Mouse (Mus musculus) frontal cortex, adult (tissue): ENCODE data around the gene Ism2.
"Not testable (repeated sequence)": the region's sequence is repeated elsewhere in the genome, so short reads cannot be mapped to it uniquely, and the experiment has no call there.

Source experiments
- ATAC-seq: cut with Nextera tagmentation; 2 replicates; pipeline ENCODE4 v1.9.2; 2017; ENCODE audit warnings: mild to moderate bottlenecking, moderate library complexity, mixed read lengths; ENCODE audit not compliant: low TSS enrichment

The Ism2 gene

DNA sequence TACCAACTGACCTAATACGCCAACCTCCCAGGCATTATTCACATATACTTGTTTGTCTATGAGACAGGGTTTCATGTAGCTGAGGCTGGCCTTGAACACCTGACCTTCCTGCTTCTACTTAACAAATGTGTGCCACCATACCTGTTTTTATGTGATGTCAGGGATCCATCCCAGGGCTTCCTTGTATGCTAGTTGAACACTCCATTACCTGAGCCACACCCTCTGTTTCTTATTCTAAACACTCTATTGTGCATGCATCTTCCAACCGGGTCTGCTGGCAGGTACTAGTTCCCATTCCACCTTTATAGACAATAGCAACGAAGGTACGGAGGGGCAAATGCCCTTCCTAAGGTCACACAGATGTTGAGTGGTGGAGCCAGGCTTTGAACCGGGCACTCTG is 10.4 kb downstream of the Ism2 start:
- no peak for ATAC-seq

DNA sequence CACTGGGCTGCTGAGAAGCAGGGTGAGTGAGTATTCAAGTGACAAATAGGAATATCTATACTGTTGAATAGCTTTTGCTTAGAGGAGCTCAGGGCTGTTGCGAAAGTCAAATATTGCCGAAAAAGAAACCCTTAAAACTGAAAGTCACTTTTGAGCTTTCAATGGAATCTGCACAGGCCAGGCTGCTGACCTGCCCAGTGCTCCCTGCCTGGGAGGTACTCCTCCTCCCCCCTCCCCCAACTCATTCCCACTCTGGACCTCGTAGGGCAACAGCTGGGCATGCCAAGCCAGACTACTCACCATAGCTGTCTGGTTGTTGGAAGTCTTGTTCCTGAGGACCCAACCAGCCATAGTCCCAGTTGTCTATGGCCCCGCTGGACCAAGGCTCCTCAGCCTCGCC is 14.8 kb downstream of the Ism2 start:
- no peak for ATAC-seq

DNA sequence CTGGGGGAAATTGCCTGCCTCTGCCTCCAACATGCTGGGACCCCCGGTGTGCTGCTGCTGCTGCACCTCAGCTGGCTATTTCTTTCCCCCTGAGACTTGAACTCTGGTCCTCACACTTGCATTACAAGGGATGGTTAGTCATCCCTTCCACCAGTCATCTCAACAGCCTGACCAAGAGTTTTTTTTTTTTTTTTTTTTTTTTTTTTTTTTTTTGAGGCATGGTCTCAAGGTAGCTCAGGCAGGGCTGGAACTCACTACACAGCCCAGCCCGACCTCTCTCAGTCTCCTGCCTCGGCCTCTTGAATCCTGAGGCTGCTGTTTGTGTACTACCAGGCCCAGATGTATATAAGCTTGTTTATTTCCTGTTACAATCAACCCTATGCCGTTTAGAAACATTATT is 15.2 kb downstream of the Ism2 start:
- no peak for ATAC-seq

DNA sequence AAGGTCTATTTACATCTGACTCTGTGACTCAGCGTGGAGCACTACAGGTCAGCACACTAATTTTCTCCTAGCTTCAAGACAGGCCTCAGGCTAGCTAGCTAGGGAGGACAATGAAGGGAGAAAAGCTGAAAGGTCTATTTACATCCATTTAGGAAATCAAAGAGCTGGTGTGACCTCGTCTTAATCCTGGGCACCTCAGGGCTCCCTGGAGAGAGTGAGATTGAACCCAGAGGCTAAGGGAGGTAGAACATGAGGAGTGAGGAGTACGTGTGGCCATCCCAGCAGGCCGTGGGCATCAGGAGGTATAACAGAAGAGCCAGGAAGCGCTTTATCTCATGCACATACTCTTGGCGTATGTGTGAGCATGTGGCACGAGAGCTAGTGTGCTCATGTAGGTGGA is 15.8 kb downstream of the Ism2 start:
- ATAC-seq = no peak

DNA sequence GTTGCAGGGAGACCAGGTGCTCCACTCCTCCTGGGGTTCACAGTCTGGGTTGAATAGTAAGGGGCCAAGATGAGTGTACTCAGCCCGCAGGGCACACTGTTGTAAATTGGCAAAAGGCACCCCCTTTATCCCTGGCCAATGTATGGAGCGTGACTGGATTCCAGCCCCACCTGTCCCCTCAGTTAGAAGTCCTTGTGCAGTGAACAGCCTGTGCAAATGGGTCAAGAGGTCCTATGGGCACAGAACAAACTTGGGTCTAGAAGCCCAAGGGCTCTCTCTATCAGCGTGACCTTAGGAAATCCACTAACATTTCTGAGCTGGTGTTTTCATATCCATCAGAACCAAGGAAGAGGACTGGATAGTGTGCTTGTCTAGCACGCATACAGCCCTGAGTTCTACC is 16.8 kb downstream of the Ism2 start:
- ATAC-seq = no peak

DNA sequence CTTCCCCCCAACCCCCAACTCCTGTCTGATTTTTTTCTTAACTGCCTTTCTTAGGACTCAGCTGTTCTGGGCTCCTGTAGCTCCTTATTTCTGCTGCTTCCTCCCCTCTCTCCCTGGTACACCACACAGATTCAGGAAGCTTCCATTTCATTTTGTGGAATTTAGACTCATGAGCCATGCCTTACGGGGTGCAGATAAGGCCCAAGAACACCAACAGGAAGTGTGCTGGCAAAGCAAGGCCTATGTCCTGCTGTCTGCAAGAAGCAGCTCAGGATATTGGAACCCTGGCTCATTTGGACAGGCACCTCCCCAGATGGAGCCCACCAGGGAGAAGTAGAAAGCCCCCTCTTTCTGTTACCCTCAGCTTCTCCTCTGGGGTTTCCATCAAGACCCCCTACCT is 17.7 kb downstream of the Ism2 start:
- ATAC-seq = no peak

DNA sequence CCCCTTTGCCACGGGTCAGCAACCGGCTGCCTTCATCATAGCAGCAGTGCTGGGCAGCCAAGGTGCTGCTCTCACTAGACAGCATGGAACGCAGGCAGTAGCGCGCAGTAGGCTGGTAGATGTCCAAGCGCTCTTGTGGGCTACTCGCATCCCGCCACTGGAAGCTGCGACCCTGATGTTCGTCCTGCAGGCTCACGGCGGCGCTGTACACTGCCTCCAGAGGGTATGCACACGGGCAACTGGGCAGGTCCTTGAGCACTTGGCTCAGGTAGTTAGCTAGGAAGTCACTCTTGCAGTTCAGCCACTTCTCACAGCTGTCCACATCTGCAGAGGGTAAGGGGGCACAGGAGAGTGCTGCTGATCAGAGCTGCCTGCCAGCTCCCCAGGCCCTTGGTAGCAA is 19.6 kb downstream of the Ism2 start:
- ATAC-seq = no peak

DNA sequence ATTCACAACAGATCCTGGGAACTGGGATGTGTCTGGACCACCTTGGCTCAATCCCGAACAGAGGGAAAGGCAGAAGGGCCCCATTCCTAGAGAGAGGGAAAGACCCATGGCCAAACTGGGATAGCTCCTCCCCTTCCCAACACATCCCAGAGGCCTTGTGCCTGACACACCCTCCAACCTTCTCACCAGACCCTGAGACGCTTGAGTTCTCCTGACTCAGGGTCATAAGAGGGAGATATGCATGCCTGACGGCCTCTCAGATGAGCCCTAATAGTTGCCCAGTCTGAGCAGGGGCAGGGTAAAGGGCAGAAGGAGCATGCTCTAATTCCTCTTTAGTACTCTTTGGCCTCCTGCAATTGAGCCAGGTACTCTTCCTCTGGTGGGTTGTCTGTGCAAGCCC is 20.2 kb downstream of the Ism2 start:
- no peak for ATAC-seq

DNA sequence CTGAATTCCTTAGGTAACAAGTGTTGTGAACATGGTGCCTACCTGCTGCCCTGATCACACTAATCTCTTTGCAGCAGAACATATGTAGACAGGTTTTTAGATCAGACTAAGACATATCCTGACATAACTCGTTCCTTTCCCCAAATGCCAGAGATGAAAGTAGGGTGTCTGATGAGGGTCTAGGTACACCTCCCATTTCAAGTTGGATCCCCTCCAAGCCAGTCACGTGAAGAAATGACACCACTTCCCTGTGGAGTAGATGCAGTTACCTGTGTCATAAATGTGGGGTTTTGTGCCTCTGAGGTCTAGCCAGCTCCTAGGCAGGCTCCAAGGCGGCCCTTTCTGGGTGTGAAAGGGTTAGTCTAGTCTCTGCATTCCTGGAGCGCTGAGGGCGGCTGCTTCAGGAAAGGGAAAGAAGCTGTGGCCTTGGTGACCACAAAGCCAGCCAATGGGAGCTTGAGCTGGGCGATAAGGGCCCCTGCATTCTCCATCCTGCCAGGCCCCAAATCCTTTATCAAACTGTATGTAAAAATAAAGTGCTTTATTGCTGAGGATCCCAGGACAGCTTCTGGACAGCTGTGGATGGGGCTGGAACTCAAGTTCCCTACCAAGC is 21.3 kb downstream of the Ism2 start:
- ATAC-seq = no peak

DNA sequence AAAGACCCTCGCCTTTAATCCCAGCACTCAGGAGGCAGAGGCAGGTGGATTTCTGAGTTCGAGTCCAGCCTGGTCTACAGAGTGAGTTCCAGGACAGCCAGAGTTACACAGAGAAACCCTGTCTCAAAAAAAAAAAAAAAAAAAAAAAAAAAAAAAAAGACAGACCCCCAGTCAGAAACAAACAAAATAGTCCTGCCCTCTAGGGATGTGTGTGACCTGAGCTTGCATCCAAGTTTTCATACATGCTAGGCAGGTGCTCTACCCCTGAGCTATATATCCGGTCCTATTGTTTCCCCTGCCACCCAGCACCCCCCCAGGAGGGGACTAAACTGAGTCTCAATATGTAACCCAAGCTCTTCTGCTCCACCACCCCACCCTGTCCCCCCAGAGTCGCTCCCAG is 22.3 kb downstream of the Ism2 start:
- ATAC-seq = not testable (repeated sequence)

DNA sequence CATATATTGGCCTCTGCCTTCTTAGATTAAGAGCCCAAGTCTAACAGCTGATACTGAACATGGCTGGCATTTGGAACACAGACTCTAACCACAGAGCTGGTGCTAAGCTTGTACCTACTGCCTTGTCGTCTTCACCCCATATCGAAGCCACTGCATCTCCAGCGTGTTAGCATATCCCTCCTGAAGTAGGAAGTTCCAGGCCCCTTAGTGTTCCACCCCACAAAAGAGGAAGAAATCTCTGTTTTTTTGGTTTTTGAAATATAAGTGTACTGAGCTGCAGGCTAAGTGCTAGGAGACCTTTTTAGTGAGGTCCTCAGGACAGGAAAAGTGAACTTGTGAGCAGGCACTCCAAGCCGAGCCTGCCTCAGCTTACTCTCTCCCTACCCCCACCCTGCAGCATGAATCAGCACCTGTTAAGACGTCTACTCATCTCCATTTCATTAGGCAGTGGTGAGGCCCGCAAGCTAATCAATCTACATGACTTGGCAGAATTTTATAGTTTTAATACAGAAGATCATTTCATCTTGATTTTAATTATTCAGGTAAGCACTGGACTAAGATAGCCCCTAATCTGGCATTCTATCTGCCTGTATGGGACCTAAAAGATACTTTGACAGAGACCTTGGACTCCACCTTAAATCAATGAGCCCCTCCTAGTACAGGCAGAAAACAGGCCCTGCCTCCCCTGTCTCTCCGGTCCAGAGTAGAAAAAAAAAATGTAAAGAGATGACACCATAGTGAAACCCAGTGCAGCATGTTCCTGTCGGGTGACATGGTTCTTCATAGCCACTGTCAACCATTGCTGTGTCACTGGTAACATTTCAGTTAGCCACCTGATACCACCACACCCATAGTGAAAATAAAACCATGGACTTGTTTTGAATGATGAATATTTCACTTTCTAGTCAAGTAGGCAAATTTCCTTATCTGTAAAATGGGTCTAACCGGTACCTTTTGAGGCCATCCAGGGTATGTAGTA is 24.4 kb downstream of the Ism2 start:
- ATAC-seq = no peak

DNA sequence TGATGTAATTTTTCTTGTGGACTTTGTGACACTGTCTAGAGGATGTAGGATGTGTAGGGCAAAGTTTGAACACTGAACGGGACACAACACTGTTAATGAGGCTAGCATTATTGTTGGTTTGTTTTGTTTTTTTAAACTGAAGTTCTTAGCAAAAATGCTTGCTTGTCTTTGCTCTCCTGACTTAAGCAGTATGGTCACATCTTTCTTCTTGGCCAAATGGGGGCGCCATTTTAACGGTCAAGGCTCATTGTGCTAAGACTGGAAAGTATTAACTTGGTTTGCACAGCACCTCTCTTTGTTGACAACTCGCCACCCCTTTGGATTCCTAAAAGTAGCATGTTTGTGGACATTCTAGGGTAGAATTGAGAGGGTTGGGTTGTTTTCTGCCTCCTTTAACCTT is 31.8 kb downstream of the Ism2 start:
- ATAC-seq = no peak

DNA sequence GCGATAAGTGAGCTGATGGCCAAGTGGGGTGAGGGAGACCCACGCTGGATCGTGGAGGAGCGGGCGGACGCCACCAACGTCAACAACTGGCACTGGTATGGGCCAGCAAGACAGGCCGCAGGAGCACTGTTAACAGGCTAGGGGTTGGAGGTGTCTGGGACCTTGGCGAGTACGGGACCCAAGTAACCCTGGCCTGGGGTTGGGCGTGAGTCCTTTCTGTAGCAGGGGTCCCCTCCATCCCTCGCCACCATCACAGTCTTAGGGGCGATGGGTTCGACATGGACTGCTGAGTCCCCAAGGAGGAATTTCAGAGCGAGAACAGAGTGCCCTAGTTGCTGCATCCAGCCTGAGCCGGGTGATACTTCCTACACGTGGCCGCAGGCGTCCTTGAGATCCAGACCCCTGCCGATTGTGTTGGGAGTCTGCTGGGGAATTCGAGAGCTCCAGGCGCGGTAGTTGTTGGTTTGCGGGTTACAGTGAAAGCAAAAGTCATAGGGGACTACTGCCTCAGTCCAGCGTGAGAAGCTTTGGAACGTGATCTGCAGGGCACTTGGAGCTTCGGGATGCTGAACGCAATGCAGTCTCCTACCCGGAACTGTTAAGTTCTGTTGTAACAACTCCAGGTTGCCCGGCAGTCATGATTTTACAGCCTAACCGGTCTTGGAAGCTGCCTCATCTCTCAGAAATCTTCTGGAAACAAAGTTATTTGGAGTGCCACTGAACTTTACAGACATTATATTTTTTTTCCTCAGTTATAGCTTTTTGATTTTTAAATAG is 32.5 kb downstream of the Ism2 start:
- ATAC-seq = peak; percentile 8; the same call in 1 of the 2 replicates

DNA sequence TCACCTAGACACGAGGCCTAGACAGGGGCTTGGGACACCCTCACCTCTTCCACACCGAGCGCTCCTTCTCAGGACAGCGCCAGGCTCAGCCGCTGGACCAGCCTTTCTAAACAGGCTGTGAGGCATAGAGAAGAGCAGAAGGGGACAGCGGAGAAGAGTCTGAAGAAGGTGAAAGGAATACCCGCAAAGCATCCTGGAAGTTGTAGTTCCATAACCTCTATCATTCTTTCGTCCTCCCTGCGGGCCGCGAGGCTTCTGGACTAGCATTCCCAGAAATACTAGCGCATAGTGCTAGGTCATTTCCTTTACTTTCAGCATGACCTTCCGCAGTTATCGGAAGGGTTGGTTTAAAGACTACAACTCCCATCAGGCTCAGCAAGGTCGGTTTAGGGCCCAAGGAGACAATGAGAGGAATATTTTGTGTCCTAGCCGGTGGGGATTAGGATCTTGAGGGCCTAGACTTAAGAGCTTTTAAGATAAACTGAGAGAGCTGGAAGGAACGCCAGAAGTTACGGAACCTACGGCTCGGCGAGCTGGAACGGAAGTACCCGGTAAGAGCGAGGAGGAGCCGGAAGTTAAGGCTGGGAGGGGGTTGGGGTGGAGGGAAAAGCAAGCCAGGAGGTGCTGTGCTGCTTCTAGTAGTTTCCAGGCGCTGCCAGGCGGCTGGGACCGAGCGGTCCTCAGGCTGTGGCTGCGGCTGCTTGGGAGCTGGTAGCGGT is 33.2 kb downstream of the Ism2 start, which contains the start of the genes Vipas39 and Ahsa1:
Gene Vipas39 (minus strand): TSS at position 149 of the 719 bp plus-strand sequence.
Gene Ahsa1 (plus strand): TSS at position 372 of the 719 bp plus-strand sequence.
- ATAC-seq = peak; percentile 97

DNA sequence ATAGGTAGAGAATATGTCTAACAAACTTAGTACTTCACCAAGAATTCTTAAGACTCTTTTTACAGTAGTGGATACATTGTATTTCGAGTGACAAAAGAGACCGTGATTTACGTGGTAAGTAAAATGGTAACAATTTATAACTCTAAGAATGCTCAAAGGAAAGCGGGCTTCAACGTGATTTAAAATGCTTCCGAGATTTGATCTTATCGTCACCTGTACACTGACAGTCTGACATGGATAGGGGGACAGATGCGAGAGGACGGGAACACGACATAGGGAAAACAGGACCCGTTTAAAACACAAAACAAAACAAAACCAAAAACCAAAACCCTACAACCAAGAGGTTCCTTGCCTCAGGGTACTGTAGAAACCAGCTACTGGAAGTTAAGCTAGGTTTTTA is 34.1 kb downstream of the Ism2 start:
- no peak for ATAC-seq

DNA sequence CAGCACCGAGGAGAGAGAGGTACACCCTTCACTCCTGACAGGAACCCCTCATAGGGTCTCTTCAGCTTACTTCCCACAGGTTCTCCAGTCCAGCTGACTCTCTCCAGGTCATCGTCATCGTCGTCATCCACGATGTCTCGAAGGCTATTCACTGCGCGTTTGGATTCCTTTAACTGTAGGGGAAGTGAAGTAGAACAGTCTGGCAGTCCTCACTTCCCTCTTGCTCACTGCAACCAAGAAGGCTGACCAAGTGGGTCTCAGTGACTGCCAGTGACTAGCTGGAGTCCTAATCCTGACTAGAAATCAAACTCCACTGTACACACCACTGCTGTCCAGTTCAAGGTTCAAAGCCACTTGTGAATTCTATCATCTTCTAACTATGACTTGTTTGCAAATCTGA is 38.9 kb downstream of the Ism2 start:
- ATAC-seq = no peak

DNA sequence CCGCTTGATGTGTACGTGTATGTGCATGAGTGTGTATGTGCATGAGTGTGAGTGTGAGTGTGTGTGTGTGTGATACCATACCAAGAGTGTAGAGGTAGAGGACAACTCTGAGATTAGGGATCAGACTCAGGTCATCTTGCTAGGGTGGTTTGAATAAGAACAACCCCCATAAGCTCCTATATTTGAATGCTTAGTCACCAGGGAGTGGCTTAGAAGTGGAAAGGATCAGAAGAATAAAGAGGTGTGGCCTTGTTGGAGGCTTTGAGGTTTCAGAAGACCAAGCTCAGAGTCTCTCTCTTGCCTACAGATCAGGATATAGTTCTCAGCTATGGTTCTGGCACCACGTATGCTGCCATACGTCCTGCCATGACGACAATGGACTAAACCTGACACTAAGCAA is 42.9 kb downstream of the Ism2 start:
- no peak for ATAC-seq

DNA sequence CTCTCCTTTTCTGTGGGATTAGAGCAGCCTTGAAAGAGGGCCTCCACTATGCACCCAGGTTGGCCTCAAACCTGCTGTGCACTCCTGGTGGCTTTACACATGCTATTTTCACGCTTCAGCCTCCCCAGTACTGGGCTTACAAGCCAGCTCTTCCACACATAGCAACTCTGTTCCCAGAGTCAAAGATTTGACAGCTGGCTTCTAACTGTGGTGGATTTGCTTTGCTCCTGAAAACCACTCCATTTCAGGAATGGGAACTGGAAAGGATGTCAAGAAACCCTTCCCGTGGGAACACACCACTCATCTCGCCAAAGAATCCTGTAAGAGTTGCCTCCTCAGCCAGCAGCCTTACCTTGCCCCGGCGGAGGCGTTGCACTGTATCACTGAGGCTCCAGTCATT is 45.6 kb downstream of the Ism2 start:
- peak; percentile 59 for ATAC-seq

DNA sequence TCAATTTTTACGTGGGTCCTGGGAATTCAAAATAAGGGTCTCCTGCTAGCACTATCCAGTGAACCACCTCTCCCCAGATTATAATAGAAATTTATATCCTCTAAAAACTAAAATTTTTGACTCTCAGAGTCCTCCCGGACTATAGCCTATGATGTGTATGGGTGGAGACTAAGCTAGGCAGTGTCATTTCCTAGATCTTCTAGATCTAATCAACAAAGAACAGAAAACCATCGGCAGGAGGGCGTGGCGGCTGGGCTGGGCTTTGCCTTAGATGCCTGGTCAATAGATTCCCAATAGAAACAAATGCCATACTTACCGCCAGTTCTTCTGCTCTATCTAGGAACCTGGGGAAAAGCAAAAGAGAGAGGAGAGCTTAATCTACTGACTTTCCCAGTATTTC is 49.3 kb downstream of the Ism2 start:
- ATAC-seq = no peak

DNA sequence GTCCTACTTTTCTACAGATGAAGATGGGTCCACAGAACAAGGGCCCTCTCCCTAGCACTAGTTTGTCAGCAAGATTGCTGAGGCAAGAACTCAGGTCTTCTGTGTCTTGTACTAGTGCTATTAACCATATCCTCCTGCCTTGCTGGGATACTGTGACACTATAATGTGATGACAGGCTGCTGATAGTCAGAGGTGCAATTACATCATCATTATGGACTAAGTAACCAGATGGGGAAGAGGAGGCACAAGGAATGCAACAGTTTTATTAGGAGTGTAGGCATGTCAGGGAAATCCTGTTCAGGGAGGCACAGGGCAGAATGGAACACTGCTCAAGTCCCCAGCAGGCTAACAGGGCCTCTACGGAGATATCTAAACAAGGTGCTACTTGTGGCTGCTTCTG is 60.9 kb downstream of the Ism2 start, which contains the start of gene Noxred1:
Gene Noxred1 (minus strand): TSS at position 101 of the 400 bp plus-strand sequence.
- ATAC-seq = 0 out of 2 replicates have a peak, but pooled peaks have one; percentile 5

DNA sequence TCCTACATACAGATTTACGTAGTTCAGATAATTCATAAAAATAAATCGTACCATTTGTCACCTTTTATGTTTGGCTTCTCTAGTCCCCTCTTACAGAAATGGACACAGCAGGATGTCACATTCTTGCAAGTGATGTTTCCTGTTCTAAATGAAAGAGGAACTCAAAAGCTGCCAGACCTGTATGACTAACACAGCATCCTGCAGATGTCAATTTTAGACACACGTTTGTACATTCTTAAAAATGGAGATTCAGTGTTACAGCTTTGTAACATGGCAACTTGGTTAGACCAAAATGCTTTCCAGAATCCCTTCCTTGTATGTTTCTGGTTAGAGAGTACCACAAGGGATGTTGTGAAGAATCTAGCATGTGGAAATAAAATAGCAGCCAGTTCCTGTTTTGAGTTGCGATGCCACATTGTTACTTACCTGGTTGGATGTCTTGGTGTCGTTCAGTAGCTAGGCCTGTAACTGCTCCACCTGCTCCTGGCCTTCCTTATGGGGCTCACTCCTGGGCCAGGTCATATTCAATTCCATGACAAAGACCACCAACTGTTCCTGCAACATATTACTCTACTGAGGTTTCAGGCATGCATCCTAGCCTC is 62.5 kb downstream of the Ism2 start:
- ATAC-seq = peak; percentile 55; the same call in 1 of the 2 replicates
